Mouse (Mus musculus) neural tube, embryonic 15.5 days (tissue): ENCODE measurements around the gene Tll2. TPM values are rescaled to one million over a fixed set of nuclear protein-coding genes. Genes with fewer than 3 reads are reported as not detected.

Experiments used
- ATAC-seq: fragments of 200-750 bp; cut with Nextera tagmentation; 2 replicates; pipeline ENCODE4 v1.8.0; 2017; ENCODE audit warnings: mild to moderate bottlenecking, moderate TSS enrichment, moderate library complexity; ENCODE audit not compliant: low FRiP score
- H3K27ac ChIP-seq: fragments of 300-500 bp; sonication (generic); replicated peaks from 2 replicates; pipeline ENCODE4 v1.5.1; 2015; ENCODE audit warnings: mild to moderate bottlenecking, inconsistent platforms
- H3K27me3 ChIP-seq: fragments of 300-500 bp; sonication (generic); replicated peaks from 2 replicates; pipeline ENCODE4 v1.6.1; 2015; ENCODE audit warnings: inconsistent platforms
- H3K36me3 ChIP-seq: fragments of 300-500 bp; sonication (generic); 2 replicates; pipeline ENCODE4 v1.6.1; 2015; ENCODE audit warnings: inconsistent platforms
- H3K4me1 ChIP-seq: fragments of 300-500 bp; sonication (generic); 2 replicates; pipeline ENCODE4 v1.6.1; 2015; ENCODE audit warnings: inconsistent platforms
- H3K4me2 ChIP-seq: fragments of 300-500 bp; sonication (generic); 2 replicates; pipeline ENCODE4 v1.6.1; 2015; ENCODE audit warnings: inconsistent platforms, mild to moderate bottlenecking, moderate library complexity
- H3K4me3 ChIP-seq: fragments of 300-500 bp; sonication (generic); replicated peaks from 2 replicates; pipeline ENCODE4 v1.5.1; 2015; ENCODE audit warnings: mild to moderate bottlenecking, inconsistent platforms
- H3K9ac ChIP-seq: fragments of 300-500 bp; sonication (generic); replicated peaks from 2 replicates; pipeline ENCODE4 v1.6.1; 2015; ENCODE audit warnings: mild to moderate bottlenecking, inconsistent platforms
- H3K9me3 ChIP-seq: fragments of 300-500 bp; sonication (generic); replicated peaks from 2 replicates; pipeline ENCODE4 v1.6.1; 2016; ENCODE audit warnings: inconsistent platforms
- WGBS: fragments of 180-500 bp; shearing (Covaris S2); methylation state at CpG from one replicate; pipeline ENCODE4 v1.1.7; 2015; ENCODE audit warnings: mixed read lengths; 5-methylcytosine and 5-hydroxymethylcytosine counted together
- polyA plus RNA-seq: library from polyadenylated mRNA; unstranded; fragments of >200 nt; fragmentation: Nextera tagmentation; extraction: Ambion mirVana; gene quantifications from 2 replicates; pipeline ENCODE4 v1.2.1, GENCODE M21; 2015

The Tll2 gene
- polyA plus RNA-seq, 1 experiment from 2014 or later, result 1.9 TPM

GRCm38 (mm10) chr19:41047437-41048186, 159.0 kb downstream of the Tll2 start:
- Histone ChIP-seq H3K27me3 (no peaks in the 10 kb centered on the region), H3K9ac (no peak overlapping the region), H3K9me3 (no peaks in the 10 kb centered on the region), H3K4me1 (no peaks in the 10 kb centered on the region), H3K27ac (no peak overlapping the region), H3K4me2 (no peak overlapping the region), H3K4me3 (no peak overlapping the region), H3K36me3 (no peaks in the 10 kb centered on the region)
- no peak for ATAC-seq
- 85% methylated on average over 9 of the region's 9 CpGs for WGBS

- no peaks in the 10 kb centered on the region for H3K9me3 ChIP-seq
- ATAC-seq, result no peak
- H3K9ac ChIP-seq, result no peak overlapping the region
- no peaks in the 10 kb centered on the region for H3K27me3 ChIP-seq
- H3K27ac ChIP-seq, result no peak overlapping the region
- H3K4me2 ChIP-seq, result no peak overlapping the region
- no peaks in the 10 kb centered on the region for H3K36me3 ChIP-seq
- 61% methylated on average over 10 of the region's 10 CpGs for WGBS
- H3K4me3 ChIP-seq, result no peak overlapping the region
- no peaks in the 10 kb centered on the region for H3K4me1 ChIP-seq
Measured at GRCm38 (mm10) chr19:41045091-41045770, 161.4 kb downstream of the Tll2 start.

- Histone ChIP-seq H3K27me3 (no peaks in the 10 kb centered on the region), H3K4me3 (no peak overlapping the region), H3K4me2 (no peak overlapping the region), H3K36me3 (no peaks in the 10 kb centered on the region), H3K9ac (no peak overlapping the region), H3K9me3 (no peaks in the 10 kb centered on the region), H3K4me1 (no peaks in the 10 kb centered on the region), H3K27ac (no peak overlapping the region)
- WGBS, result 87% methylated on average over 7 of the region's 7 CpGs
- no peak for ATAC-seq
Measured at GRCm38 (mm10) chr19:41039110-41039509, 167.5 kb downstream of the Tll2 start.

- no peaks in the 10 kb centered on the region for H3K9me3 ChIP-seq
Measured at GRCm38 (mm10) chr19:41035809-41036551, 170.7 kb downstream of the Tll2 start.

More at GRCm38 (mm10) chr19:41035809-41036551, 170.7 kb downstream of the Tll2 start:
- WGBS, result 80% methylated on average over 4 of the region's 4 CpGs
- H3K4me3 ChIP-seq, result no peak overlapping the region
- H3K27me3 ChIP-seq, result no peaks in the 10 kb centered on the region
- no peak overlapping the region for H3K9ac ChIP-seq
- H3K27ac ChIP-seq, result no peak overlapping the region
- no peaks in the 10 kb centered on the region for H3K4me1 ChIP-seq
- ATAC-seq, result no peak
- H3K4me2 ChIP-seq, result no peak overlapping the region
- H3K36me3 ChIP-seq, result no peaks in the 10 kb centered on the region

Other genes starting within 250 kb of the Tll2 start
- gene Blnk, start 212.3 kb downstream of the Tll2 start, polyA plus RNA-seq, result 1.0 and 3.7 TPM in 2 replicates
- 0.23 and 0.38 TPM in 2 replicates for gene Dntt, start 177.6 kb downstream of the Tll2 start, polyA plus RNA-seq
- gene Opalin, start 129.7 kb downstream of the Tll2 start, polyA plus RNA-seq, result not detected in 2 replicates
- 86.2 and 100 TPM in 2 replicates for gene Tm9sf3, start 57.2 kb upstream of the Tll2 start, polyA plus RNA-seq
- gene Pik3ap1, start 178.3 kb upstream of the Tll2 start, polyA plus RNA-seq, result 1.6 and 2.7 TPM in 2 replicates